Mouse (Mus musculus) sigmoid colon, adult 10 weeks (tissue): ENCODE measurements around the gene Srgap1. TPM values are rescaled to one million over a fixed set of nuclear protein-coding genes. Genes with fewer than 3 reads are reported as not detected.

Experiments
- polyA plus RNA-seq: library from polyadenylated mRNA; stranded (reverse); fragments of 350-450 nt; fragmentation: Illumina TruSeq; extraction: RNeasy Lipid Tissue Mini Kit (QIAGEN cat#74804); gene quantifications from one replicate; pipeline ENCODE4 v1.2.3, GENCODE M21; 2014; ENCODE audit warnings: low read depth, low replicate concordance

The Srgap1 gene
- polyA plus RNA-seq = 12.3 TPM

DNA sequence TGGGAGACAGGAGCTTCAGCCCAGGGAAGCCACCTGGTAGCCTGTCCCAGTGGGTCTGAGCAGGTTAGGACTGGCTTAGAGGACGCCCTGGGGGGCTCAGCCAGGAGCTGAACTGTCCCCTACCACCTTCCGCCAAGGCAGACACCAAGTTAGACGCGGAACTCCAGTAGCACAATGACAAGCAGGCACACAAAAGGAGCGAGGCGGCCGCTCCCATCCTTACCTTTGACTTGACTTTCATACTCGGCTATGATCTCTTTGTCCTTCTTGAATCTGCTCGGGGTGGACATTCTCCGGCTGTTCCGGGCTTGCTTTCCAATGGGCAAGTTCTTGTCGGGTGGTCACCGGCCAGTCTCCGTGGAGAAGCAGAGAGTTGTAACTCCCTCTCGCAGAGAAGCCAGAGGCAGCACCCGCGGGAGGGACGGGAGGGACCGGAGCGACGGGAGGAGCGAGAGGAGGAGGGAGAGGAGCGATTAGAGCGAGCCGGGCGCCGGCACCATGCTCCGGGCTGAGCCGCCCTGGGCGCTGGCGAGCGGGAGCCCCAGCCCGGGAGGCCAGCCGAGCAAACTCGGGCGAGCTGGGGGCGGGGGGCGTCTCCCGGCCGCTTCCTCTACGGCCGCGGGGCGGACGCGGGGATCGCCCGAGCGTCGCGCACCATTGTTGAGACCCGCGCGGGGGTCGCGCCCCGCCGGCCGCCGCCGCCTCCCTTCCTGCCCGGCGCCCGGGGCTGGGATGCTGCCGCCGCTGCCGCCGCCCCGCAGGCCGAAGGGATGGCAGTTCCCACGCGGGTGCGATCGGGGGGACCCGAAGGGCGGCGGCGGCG, at the start of gene Srgap1:
Srgap1 (minus strand) TSS at position 412 of the 823 bp plus-strand sequence.

DNA sequence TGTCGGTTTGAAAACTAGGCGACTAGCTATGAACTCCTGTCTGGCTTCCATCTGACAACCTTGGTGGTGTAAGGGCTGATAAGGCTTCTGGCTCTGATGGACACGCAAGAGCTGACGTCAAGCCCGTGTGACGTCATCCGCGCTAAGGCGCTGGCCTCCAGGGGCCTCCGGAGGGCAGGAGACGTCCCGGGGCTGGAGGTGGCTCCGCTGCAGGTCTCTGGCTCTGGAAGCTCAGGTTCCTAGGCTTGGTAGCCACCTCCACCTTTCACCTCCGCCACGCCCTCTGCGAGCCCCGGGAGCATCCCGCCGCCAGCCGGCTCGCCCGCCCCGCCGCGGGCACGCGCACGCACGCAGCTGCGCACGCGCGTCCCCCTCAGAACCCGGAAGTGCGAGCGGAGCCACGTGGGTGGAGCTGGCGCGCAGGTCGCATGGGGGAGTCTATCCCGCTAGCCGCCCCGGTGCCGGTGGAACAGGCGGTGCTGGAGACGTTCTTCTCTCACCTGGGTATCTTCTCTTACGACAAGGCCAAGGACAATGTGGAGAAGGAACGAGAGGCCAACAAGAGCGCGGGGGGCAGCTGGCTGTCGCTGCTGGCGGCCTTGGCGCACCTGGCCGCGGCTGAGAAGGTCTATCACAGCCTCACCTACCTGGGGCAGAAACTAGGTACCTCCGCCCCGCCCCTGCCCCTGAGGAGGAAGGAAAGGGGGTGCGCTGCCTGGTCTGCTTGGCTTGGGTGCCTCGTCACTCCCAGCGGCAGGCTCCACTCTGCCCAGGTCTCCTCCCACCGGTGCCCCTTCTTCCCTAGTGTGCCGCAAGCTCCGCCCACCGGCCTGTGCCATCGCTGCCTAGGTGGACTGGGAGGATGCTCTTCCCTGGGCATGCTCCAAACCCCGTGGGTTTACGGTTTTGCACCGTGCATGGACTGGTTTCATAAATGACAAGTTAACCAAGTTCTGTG, 307.3 kb downstream of the Srgap1 start, which contains the start of gene BC048403:
BC048403 (plus strand) TSS at position 390 of the 958 bp plus-strand sequence.

Other genes with a start within 250 kb of the Srgap1 start
- 104 TPM for gene Rxylt1, start 50.1 kb upstream of the Srgap1 start, polyA plus RNA-seq